Mouse (Mus musculus): ENCODE results near the gene Hsd17b13. TPM values are rescaled to one million over a fixed set of nuclear protein-coding genes. Genes with fewer than 3 reads are reported as not detected.
A peak's percentile ranks its signal among the peaks of the same experiment; 100 is the strongest.

The Hsd17b13 gene
- polyA plus RNA-seq, 1 experiment from 2014 or later = 0.11 TPM

DNA sequence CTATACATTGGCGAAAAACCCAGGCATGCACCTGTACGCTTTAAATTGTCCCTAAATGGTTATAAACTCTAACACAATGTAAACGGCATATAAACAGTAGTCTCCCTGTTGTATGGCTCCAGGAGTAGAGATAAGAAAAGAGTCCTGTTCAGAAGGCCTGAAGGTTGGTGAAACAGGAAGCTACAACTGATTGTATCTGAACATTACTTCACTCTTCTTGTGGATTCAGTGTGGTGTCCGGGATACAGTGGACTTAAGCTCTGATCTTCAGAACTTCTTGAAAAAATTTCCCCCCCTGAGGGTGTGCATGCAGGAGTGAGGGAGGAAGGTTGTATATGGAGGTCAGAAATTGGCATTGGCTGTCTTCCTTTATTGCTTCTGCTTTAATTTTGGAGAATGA, 57.7 kb downstream of the Hsd17b13 start:
- WGBS = 64% methylated on average over 4 of the region's 4 CpGs
- H3K27me3 ChIP-seq (ENCODE audit: control insufficient read depth, insufficient read depth, low read length) = no peaks in the 10 kb centered on the region
- no peaks in the 10 kb centered on the region for H3K36me3 ChIP-seq (ENCODE audit: control insufficient read depth, insufficient read depth)
- H3K27ac ChIP-seq (ENCODE audit: low read length) = no peak overlapping the region
- no peaks in the 10 kb centered on the region for H3K9me3 ChIP-seq (replicated peaks; ENCODE audit: control insufficient read depth, low read length)
- no peak overlapping the region for H3K4me2 ChIP-seq (ENCODE audit: low read depth, low read length)
- no peaks in the 10 kb centered on the region for H3K4me1 ChIP-seq (ENCODE audit: control insufficient read depth, insufficient read depth, low read length)
- no peak for ATAC-seq (replicated peaks; ENCODE audit: extremely low read depth, insufficient read depth, low FRiP score)
- H3K4me3 ChIP-seq (ENCODE audit: low read length) = no peak overlapping the region
- no peak overlapping the region for H3K9ac ChIP-seq (ENCODE audit: low read length)

DNA sequence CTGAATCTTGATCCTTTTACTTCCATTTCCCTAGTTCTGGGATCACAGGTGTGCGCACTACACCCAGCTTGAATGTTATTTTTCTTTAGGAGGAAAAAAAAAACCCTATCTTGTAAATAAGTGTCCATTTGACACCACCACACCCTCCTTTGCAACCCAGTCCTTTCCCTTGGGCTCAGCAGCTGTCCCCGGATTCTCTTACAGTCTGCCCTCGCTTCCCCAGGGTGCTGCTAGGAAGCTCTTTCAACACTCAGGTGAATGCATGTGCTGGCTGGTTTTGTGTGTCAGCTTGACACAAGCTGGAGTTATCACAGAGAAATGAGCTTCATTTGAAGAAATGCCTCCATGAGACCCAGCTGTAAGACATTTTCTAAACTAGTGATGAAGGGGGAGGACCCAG, 59.0 kb downstream of the Hsd17b13 start:
- Histone ChIP-seq H3K4me1 (ENCODE audit: control insufficient read depth, insufficient read depth, low read length) (no peaks in the 10 kb centered on the region), H3K27me3 (ENCODE audit: control insufficient read depth, insufficient read depth, low read length) (no peaks in the 10 kb centered on the region), H3K4me2 (ENCODE audit: low read depth, low read length) (no peak overlapping the region), H3K9ac (ENCODE audit: low read length) (no peak overlapping the region), H3K36me3 (ENCODE audit: control insufficient read depth, insufficient read depth) (no peaks in the 10 kb centered on the region), H3K27ac (ENCODE audit: low read length) (no peak overlapping the region), H3K4me3 (ENCODE audit: low read length) (no peak overlapping the region), H3K9me3 (replicated peaks; ENCODE audit: control insufficient read depth, low read length) (no peaks in the 10 kb centered on the region)
- ATAC-seq (replicated peaks; ENCODE audit: extremely low read depth, insufficient read depth, low FRiP score) = no peak
- 62% methylated on average over 3 of the region's 3 CpGs for WGBS

DNA sequence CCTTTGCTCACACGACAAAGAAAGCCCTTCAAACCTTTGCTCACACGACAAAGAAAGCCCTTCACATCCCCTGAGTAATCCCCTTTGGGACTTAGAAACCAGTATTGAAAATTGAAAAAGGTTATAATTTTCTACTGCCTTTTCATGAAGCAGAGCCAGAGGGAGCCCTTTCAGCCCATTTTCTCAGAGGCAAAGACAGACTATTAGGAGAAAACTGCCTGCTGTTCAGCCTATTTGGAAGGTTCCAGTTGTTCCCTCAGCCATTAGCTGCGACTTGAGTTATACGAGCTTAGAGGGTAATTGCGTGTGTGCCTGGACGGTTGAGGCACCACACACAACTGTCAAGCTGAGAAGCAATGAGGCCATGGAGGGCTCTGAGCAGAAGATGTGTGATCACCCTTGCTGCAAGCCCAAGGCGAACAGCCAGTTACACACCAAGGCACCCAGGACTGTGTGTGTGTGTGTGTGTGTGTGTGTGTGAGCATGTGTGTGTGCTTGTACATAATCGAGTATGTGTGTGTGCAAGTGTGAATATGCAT, 59.8 kb downstream of the Hsd17b13 start:
- no peaks in the 10 kb centered on the region for H3K9me3 ChIP-seq (replicated peaks; ENCODE audit: control insufficient read depth, low read length)
- ATAC-seq (replicated peaks; ENCODE audit: extremely low read depth, insufficient read depth, low FRiP score) = no peak
- no peaks in the 10 kb centered on the region for H3K4me1 ChIP-seq (ENCODE audit: control insufficient read depth, insufficient read depth, low read length)
- H3K9ac ChIP-seq (ENCODE audit: low read length) = no peak overlapping the region
- H3K4me3 ChIP-seq (ENCODE audit: low read length) = no peak overlapping the region
- 67% methylated on average over 8 of the region's 8 CpGs for WGBS
- H3K36me3 ChIP-seq (ENCODE audit: control insufficient read depth, insufficient read depth) = no peaks in the 10 kb centered on the region
- H3K27ac ChIP-seq (ENCODE audit: low read length) = no peak overlapping the region
- H3K4me2 ChIP-seq (ENCODE audit: low read depth, low read length) = no peak overlapping the region
- H3K27me3 ChIP-seq (ENCODE audit: control insufficient read depth, insufficient read depth, low read length) = no peaks in the 10 kb centered on the region

DNA sequence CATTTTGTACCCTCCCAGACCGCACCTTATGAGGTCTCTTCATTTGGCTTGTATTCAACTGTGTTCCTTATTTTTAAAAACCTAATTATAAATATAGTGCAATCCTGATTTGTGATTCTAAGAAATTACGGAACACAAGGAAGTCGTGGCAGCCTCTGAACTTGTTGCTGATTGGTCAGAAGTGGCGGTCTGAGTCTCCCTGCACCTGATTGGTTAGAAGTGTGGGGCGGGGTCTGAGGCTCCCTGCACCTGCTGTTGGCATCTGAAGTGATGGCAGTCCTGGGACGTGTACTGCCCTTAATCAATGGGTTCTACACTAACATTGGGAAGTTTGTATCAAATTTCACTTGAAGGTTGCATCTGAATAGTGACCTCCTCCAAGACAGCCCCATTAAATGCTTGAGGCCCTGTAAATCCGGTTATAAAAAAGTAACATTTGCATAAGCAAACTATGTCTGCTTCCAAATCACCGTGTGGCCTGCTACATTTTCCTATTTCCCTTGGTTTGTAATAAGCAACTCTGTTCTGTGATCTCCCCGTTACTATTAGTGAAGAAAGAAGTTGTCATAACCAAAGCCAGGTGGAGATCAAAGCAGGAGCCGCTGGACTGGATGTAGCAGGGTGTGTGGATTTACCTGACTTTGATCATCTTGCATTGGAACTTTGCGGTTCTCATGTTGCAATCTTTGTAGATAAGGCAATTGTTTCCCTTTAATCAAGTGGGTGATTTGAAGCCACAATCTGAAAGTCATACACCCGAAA, 60.4 kb downstream of the Hsd17b13 start:
- Histone ChIP-seq H3K4me3 (ENCODE audit: low read length) (no peak overlapping the region), H3K4me2 (ENCODE audit: low read depth, low read length) (no peak overlapping the region), H3K9ac (ENCODE audit: low read length) (no peak overlapping the region), H3K4me1 (ENCODE audit: control insufficient read depth, insufficient read depth, low read length) (no peaks in the 10 kb centered on the region), H3K27me3 (ENCODE audit: control insufficient read depth, insufficient read depth, low read length) (no peaks in the 10 kb centered on the region), H3K9me3 (replicated peaks; ENCODE audit: control insufficient read depth, low read length) (no peaks in the 10 kb centered on the region), H3K27ac (ENCODE audit: low read length) (no peak overlapping the region), H3K36me3 (ENCODE audit: control insufficient read depth, insufficient read depth) (no peaks in the 10 kb centered on the region)
- ATAC-seq (replicated peaks; ENCODE audit: extremely low read depth, insufficient read depth, low FRiP score) = no peak
- 60% methylated on average over 12 of the region's 12 CpGs for WGBS

DNA sequence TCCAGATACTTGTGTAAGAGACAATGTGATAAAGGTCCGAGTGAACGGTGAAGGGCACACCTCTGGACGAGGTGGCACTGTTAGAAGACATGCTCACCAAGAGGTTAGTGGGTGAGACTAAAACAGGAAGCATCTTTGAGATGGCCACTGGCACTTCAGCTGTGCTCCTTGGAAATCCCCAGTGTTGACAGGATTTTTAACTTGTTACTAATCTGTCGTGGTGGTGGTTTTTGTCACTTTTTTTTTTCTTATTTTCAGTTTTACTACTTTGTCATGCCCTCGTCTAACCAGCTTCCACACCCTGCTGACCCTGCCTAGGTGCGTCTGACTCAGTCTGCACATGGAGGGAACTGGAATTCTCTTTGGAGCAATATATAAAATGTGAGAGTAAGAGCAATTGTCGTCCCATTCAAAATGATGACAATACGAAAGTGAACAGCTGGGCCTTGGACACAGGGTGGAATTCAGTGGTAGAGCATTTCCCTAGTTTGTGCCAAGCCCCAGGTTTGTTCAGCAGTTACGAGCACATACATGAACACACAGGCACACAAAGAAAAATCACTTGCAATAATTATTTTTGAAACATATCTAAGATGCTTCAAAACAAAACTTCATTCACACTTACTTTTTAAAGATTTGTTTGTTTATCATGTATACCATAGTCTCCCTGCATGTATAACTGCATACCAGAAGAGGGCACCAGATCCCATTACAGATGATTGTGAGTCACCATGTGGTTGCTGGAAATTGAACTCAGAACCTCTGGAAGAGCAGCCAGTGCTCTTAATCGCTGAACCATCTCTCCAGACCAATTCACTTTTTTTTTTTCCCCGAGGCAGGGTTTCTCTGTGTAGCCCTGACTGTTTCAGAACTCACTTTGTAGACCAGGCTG, 62.6 kb downstream of the Hsd17b13 start:
- H3K9me3 ChIP-seq (replicated peaks; ENCODE audit: control insufficient read depth, low read length) = no peaks in the 10 kb centered on the region
- no peak overlapping the region for H3K9ac ChIP-seq (ENCODE audit: low read length)
- H3K4me3 ChIP-seq (ENCODE audit: low read length) = no peak overlapping the region
- H3K27ac ChIP-seq (ENCODE audit: low read length) = no peak overlapping the region
- ATAC-seq (replicated peaks; ENCODE audit: extremely low read depth, insufficient read depth, low FRiP score) = no peak
- H3K4me1 ChIP-seq (ENCODE audit: control insufficient read depth, insufficient read depth, low read length) = peaks cover 12% of the 10 kb centered on the region
- 57% methylated on average over 11 of the region's 11 CpGs for WGBS
- H3K4me2 ChIP-seq (ENCODE audit: low read depth, low read length) = no peak overlapping the region
- no peaks in the 10 kb centered on the region for H3K36me3 ChIP-seq (ENCODE audit: control insufficient read depth, insufficient read depth)
- no peaks in the 10 kb centered on the region for H3K27me3 ChIP-seq (ENCODE audit: control insufficient read depth, insufficient read depth, low read length)

DNA sequence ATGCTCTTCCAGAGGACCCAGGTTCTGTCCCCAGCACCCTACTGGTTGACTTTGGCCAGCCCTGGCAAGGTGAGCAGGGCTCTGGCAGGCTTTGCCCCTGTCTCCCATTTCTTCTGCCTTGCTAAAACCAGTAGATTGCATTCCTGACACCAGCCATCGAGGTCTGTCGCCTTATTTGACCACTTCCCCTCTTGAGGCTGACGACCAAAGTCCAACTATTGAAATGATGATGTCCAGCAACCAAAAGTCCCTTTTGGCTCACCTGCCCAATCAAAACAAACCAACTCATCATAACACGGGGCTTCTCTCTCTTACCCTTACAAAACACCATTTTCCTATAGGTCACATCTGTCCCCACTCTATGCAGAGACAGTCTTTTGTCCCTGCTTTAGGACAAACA, 64.1 kb downstream of the Hsd17b13 start:
- H3K9ac ChIP-seq (ENCODE audit: low read length) = no peak overlapping the region
- no peak for ATAC-seq (replicated peaks; ENCODE audit: extremely low read depth, insufficient read depth, low FRiP score)
- H3K9me3 ChIP-seq (replicated peaks; ENCODE audit: control insufficient read depth, low read length) = no peaks in the 10 kb centered on the region
- no peaks in the 10 kb centered on the region for H3K27me3 ChIP-seq (ENCODE audit: control insufficient read depth, insufficient read depth, low read length)
- no peak overlapping the region for H3K27ac ChIP-seq (ENCODE audit: low read length)
- H3K36me3 ChIP-seq (ENCODE audit: control insufficient read depth, insufficient read depth) = no peaks in the 10 kb centered on the region
- H3K4me3 ChIP-seq (ENCODE audit: low read length) = no peak overlapping the region
- WGBS = 52% methylated on average over 4 of the region's 4 CpGs
- no peak overlapping the region for H3K4me2 ChIP-seq (ENCODE audit: low read depth, low read length)
- H3K4me1 ChIP-seq (ENCODE audit: control insufficient read depth, insufficient read depth, low read length) = peaks cover 23% of the 10 kb centered on the region

DNA sequence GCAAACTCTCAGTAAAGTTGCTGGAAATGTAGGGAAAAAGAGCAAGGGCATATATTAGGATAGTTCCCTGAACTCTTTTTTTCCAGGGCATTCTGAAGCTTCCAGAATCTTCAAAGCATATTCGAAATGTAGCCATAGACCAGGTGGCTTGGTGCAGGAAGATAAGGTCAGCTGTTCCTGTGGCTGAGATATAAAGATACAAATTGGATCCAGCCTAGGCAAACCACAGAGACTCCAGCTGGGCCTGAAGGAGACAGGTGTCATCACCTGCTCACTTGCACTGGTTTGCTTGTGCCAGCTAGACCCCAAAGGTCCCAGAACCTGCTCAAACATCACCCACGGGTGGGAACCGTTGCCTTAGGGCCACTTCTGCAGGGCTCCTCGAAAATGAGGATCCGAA, 65.7 kb downstream of the Hsd17b13 start:
- WGBS = 66% methylated on average over 5 of the region's 5 CpGs
- peak overlapping the region; percentile 50; the same call in 1 of the 2 replicates for H3K4me2 ChIP-seq (ENCODE audit: low read depth, low read length)
- peaks cover 23% of the 10 kb centered on the region for H3K4me1 ChIP-seq (ENCODE audit: control insufficient read depth, insufficient read depth, low read length)
- H3K36me3 ChIP-seq (ENCODE audit: control insufficient read depth, insufficient read depth) = no peaks in the 10 kb centered on the region
- no peak overlapping the region for H3K27ac ChIP-seq (ENCODE audit: low read length)
- no peak overlapping the region for H3K9ac ChIP-seq (ENCODE audit: low read length)
- no peaks in the 10 kb centered on the region for H3K27me3 ChIP-seq (ENCODE audit: control insufficient read depth, insufficient read depth, low read length)
- H3K9me3 ChIP-seq (replicated peaks; ENCODE audit: control insufficient read depth, low read length) = no peaks in the 10 kb centered on the region
- peak overlapping the region; percentile 96; the same call in 1 of the 2 replicates for H3K4me3 ChIP-seq (ENCODE audit: low read length)
- ATAC-seq (replicated peaks; ENCODE audit: extremely low read depth, insufficient read depth, low FRiP score) = no peak

DNA sequence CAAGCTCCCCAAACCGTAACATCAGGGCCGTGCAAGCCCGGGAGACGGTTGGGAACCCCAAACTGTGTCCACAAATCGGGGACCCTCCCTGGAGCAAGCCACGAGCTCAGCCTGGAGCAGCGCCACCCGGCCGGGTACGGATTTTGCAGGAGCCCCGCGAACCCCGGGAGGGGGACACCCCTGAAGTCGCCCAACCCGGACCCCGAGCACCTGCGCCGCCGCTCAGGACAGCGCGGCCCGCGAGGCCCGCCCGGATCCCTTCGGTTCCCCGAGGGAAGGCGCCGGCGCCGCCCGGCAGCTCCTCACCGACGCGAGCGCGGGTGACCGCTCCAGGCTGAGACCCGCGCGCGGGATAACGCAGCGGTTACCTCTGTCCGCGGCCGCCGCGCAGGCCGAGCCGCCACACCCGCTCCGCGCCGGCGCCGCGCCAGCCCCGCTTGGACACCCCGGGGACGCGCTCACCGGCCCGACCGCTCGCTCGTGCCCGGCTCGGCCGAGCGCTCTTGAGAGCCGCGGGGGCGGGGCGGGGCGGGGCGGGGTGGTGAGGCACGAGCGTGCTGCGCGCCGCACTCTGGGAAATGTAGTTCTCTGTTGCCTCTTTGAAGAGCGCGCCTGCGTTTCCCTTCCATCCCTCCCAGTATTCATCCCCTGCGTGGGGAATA, 66.3 kb downstream of the Hsd17b13 start, which contains the start of gene Klhl8:
TSS of gene Klhl8 (minus strand) at position 512 of the 662 bp plus-strand sequence.
- peak within 1 kb of the TSS; percentile 96 for H3K4me3 ChIP-seq (ENCODE audit: low read length)
- H3K9ac ChIP-seq (ENCODE audit: low read length) = peak within 1 kb of the TSS; percentile 97
- peak within 1 kb of the TSS; percentile 62 for H3K27ac ChIP-seq (ENCODE audit: low read length)
- H3K27me3 ChIP-seq (ENCODE audit: control insufficient read depth, insufficient read depth, low read length) = no peaks in the 10 kb centered on the region
- WGBS = under 1% methylated on average over 79 of the region's 86 CpGs
- ATAC-seq (replicated peaks; ENCODE audit: extremely low read depth, insufficient read depth, low FRiP score) = peak; percentile 99
- H3K4me1 ChIP-seq (ENCODE audit: control insufficient read depth, insufficient read depth, low read length) = peaks cover 23% of the 10 kb centered on the region
- no peaks in the 10 kb centered on the region for H3K9me3 ChIP-seq (replicated peaks; ENCODE audit: control insufficient read depth, low read length)
- H3K36me3 ChIP-seq (ENCODE audit: control insufficient read depth, insufficient read depth) = no peaks in the 10 kb centered on the region
- H3K4me2 ChIP-seq (ENCODE audit: low read depth, low read length) = peak within 1 kb of the TSS; percentile 88
